Mouse (Mus musculus) lung, embryonic 14.5 days (tissue): Measurements from ENCODE around the gene Ednrb. TPM values are rescaled to one million over a fixed set of nuclear protein-coding genes. Genes with fewer than 3 reads are reported as not detected.

Experiments used
- ATAC-seq: fragments of 200-750 bp; cut with Nextera tagmentation; 2 replicates; pipeline ENCODE4 v1.8.0; 2017; ENCODE audit warnings: mild to moderate bottlenecking, moderate TSS enrichment, moderate library complexity; ENCODE audit not compliant: insufficient read depth
- DNase-seq: peaks from one replicate; pipeline ENCODE4 v3.0.0-alpha.2; 2015
- H3K27ac ChIP-seq: fragments of 300-500 bp; sonication (generic); 2 replicates; pipeline ENCODE4 v1.5.1; 2014; ENCODE audit warnings: low read depth, mild to moderate bottlenecking, moderate library complexity
- H3K27me3 ChIP-seq: fragments of 300-500 bp; sonication (generic); 2 replicates; pipeline ENCODE4 v1.6.1; 2014; ENCODE audit warnings: low read length, control low read depth; ENCODE audit not compliant: insufficient read depth
- H3K36me3 ChIP-seq: fragments of 300-500 bp; sonication (generic); 2 replicates; pipeline ENCODE4 v1.6.1; 2014; ENCODE audit warnings: control low read depth; ENCODE audit not compliant: insufficient read depth
- H3K4me1 ChIP-seq: fragments of 300-500 bp; sonication (generic); 2 replicates; pipeline ENCODE4 v1.6.1; 2014; ENCODE audit warnings: antibody characterized with exemption, control low read depth; ENCODE audit not compliant: insufficient read depth
- H3K4me2 ChIP-seq: fragments of 300-500 bp; sonication (generic); 2 replicates; pipeline ENCODE4 v1.6.1; 2014; ENCODE audit warnings: mild to moderate bottlenecking
- H3K4me3 ChIP-seq: fragments of 300-500 bp; sonication (generic); 2 replicates; pipeline ENCODE4 v1.5.1; 2014; ENCODE audit warnings: low read depth, low read length
- H3K9ac ChIP-seq: fragments of 300-500 bp; sonication (generic); 2 replicates; pipeline ENCODE4 v1.6.1; 2014
- H3K9me3 ChIP-seq: fragments of 300-500 bp; sonication (generic); 2 replicates; pipeline ENCODE4 v1.6.1; 2016; ENCODE audit warnings: low read depth, low read length, control low read depth
- CTCF ChIP-seq: IDR thresholded peaks from 2 replicates; pipeline ENCODE4 v1.5.1; 2016; ENCODE audit warnings: antibody characterized with exemption, low read depth
- WGBS: fragments of 180-500 bp; shearing (Covaris S2); extraction: QIAGEN DNeasy Blood & Tissue Kit; methylation state at CpG from one replicate; pipeline ENCODE4 v1.1.7; 2014; 5-methylcytosine and 5-hydroxymethylcytosine counted together
- polyA plus RNA-seq: library from polyadenylated mRNA; unstranded; fragments of >200 nt; fragmentation: Nextera tagmentation; extraction: Ambion mirVana; gene quantifications from 2 replicates; pipeline ENCODE4 v1.2.1, GENCODE M21; 2014

Gene Ednrb
- polyA plus RNA-seq, result 136 and 144 TPM in 2 replicates

DNA sequence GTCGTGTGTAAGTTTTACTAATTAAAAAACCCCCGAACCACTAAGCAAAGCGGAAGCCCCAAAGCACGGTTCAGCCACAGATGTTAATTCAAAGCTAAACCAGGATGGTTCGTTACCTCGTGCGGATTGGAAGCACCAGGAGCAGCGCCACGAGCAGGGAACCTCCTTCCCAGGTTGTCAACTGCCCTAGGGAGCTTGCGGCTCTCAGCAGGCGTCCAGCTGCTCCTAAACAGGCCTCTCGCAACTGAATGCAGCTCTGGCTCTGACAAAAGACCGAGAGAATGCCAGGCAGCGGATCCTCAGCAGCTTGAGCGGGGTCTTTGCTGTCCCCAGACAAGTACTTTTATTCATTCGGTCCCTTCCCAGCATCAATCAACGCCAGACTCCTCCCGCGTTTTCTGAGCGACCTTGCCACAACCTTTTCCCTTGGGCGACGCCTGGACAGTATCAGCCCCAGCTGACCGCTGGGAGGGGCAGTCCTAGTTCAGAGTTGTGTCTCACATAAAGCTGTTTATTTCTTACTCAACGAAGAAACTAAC is at the start of gene Ednrb:
Gene Ednrb (minus strand): TSS at position 392 of the 539 bp plus-strand sequence.
- Histone ChIP-seq H3K36me3 (no peaks in the 10 kb centered on the region), H3K9me3 (no peaks in the 10 kb centered on the region), H3K4me3 (peak within 1 kb of the TSS; percentile 47), H3K27ac (peak within 1 kb of the TSS; percentile 75), H3K27me3 (no peaks in the 10 kb centered on the region), H3K9ac (peak within 1 kb of the TSS; percentile 58), H3K4me1 (peaks cover 6% of the 10 kb centered on the region; the same call in 1 of the 2 replicates), H3K4me2 (peak within 1 kb of the TSS; percentile 78)
- peak; percentile 70 for DNase-seq
- TF ChIP-seq CTCF, result no peak
- peak; percentile 73 for ATAC-seq
- WGBS, result 1% methylated on average over 24 of the region's 24 CpGs

DNA sequence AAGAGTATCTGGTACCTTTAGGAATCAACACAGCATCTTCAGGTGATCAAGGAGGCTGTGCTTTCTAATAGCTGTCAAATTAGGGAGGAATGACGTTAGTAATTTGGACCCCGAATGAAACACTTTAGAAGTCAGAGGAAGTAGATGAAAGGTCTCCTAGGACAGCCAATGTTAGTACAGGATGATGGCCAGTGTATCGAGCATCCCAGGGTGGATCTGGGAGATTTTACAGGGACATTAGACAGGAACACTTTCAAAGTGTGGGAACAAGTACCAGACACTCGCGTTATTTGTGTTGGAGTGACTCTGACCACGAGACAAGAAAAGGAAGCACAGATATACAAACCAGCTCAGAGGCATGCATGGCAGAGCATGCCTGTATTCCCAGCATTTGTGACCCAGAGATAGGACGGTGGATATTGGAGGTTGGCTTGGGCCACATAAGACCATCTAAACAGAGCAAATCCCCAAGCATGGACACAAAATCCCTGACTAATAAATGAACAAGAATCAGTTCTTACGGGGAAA is 48.3 kb upstream of the Ednrb start:
- H3K36me3 ChIP-seq, result no peaks in the 10 kb centered on the region
- 72% methylated on average over 8 of the region's 8 CpGs for WGBS
- ATAC-seq (no peak), DNase-seq (no peak)
- no peaks in the 10 kb centered on the region for H3K27me3 ChIP-seq
- H3K4me3 ChIP-seq, result no peak overlapping the region
- H3K4me2 ChIP-seq, result no peak overlapping the region
- H3K9ac ChIP-seq, result no peak overlapping the region
- no peaks in the 10 kb centered on the region for H3K4me1 ChIP-seq
- H3K27ac ChIP-seq, result no peak overlapping the region
- no peaks in the 10 kb centered on the region for H3K9me3 ChIP-seq
- no peak for TF ChIP-seq CTCF

- DNase-seq (peak; percentile 36), ATAC-seq (no peak)
- Histone ChIP-seq H3K4me1 (no peaks in the 10 kb centered on the region), H3K9ac (no peak overlapping the region), H3K36me3 (no peaks in the 10 kb centered on the region), H3K27ac (no peak overlapping the region), H3K4me3 (no peak overlapping the region), H3K4me2 (no peak overlapping the region), H3K27me3 (no peaks in the 10 kb centered on the region), H3K9me3 (no peaks in the 10 kb centered on the region)
- TF ChIP-seq CTCF, result no peak
- WGBS, result 71% methylated on average over 4 of the region's 4 CpGs
These were observed 46.6 kb upstream of the Ednrb start for GRCm38 (mm10) chr14:103890761-103891160.

GRCm38 (mm10) chr14:103884892-103885575 is 40.8 kb upstream of the Ednrb start:
- WGBS, result 47% methylated on average over 7 of the region's 7 CpGs
- ATAC-seq, result peak; percentile 49; the same call in 1 of the 2 replicates
- no peak overlapping the region for H3K27ac ChIP-seq
- H3K9me3 ChIP-seq, result no peaks in the 10 kb centered on the region
- DNase-seq, result no peak
- no peaks in the 10 kb centered on the region for H3K4me1 ChIP-seq
- no peak overlapping the region for H3K4me2 ChIP-seq
- no peak overlapping the region for H3K9ac ChIP-seq
- TF ChIP-seq CTCF, result no peak
- H3K4me3 ChIP-seq, result no peak overlapping the region
- H3K27me3 ChIP-seq, result no peaks in the 10 kb centered on the region
- H3K36me3 ChIP-seq, result no peaks in the 10 kb centered on the region

- DNase-seq (peak; percentile 75), ATAC-seq (peak; percentile 87)
- Histone ChIP-seq H3K27me3 (no peaks in the 10 kb centered on the region), H3K27ac (peak overlapping the region; percentile 43; the same call in 1 of the 2 replicates), H3K36me3 (no peaks in the 10 kb centered on the region), H3K4me1 (no peaks in the 10 kb centered on the region), H3K4me2 (no peak overlapping the region), H3K9me3 (no peaks in the 10 kb centered on the region), H3K9ac (no peak overlapping the region), H3K4me3 (no peak overlapping the region)
- no peak for TF ChIP-seq CTCF
- WGBS, result 35% methylated on average over 3 of the region's 3 CpGs
These were observed 38.7 kb upstream of the Ednrb start for GRCm38 (mm10) chr14:103882943-103883342.

- Histone ChIP-seq H3K4me2 (no peak overlapping the region), H3K9ac (no peak overlapping the region), H3K4me3 (no peak overlapping the region), H3K9me3 (no peaks in the 10 kb centered on the region), H3K27me3 (no peaks in the 10 kb centered on the region), H3K36me3 (no peaks in the 10 kb centered on the region), H3K27ac (peak overlapping the region; percentile 18; the same call in 1 of the 2 replicates), H3K4me1 (no peaks in the 10 kb centered on the region)
- DNase-seq (no peak), ATAC-seq (peak; percentile 55; the same call in 1 of the 2 replicates)
- no peak for TF ChIP-seq CTCF
- WGBS, result 86% methylated on average over 2 of the region's 2 CpGs
These were observed 32.9 kb upstream of the Ednrb start for GRCm38 (mm10) chr14:103877117-103877516.

GRCm38 (mm10) chr14:103876598-103876997 is 32.4 kb upstream of the Ednrb start:
- Histone ChIP-seq H3K4me2 (no peak overlapping the region), H3K27me3 (no peaks in the 10 kb centered on the region), H3K4me3 (no peak overlapping the region), H3K9ac (no peak overlapping the region), H3K4me1 (no peaks in the 10 kb centered on the region), H3K9me3 (no peaks in the 10 kb centered on the region), H3K27ac (no peak overlapping the region), H3K36me3 (no peaks in the 10 kb centered on the region)
- DNase-seq, result peak; percentile 78
- WGBS, result 44% methylated on average over 3 of the region's 3 CpGs
- no peak for TF ChIP-seq CTCF
- peak; percentile 83 for ATAC-seq
